Mouse (Mus musculus) thymus, adult 2 months (tissue): ENCODE results near the gene Gcdh.

Experiments used
- CTCF ChIP-seq: fragments of 200-500 bp; IDR thresholded peaks from 2 replicates; pipeline ENCODE4 v1.5.1; 2012; ENCODE audit warnings: mild to moderate bottlenecking, control low read depth, low read length, moderate library complexity, borderline replicate concordance; ENCODE audit not compliant: control insufficient read depth, poor library complexity, insufficient read depth; ENCODE audit errors: extremely low read depth
- POLR2A ChIP-seq: fragments of 200-500 bp; IDR thresholded peaks from 2 replicates; pipeline ENCODE4 v1.6.1; 2012; ENCODE audit warnings: mild to moderate bottlenecking, low read length, control low read depth, moderate library complexity; ENCODE audit not compliant: control insufficient read depth, poor library complexity, insufficient read depth; ENCODE audit errors: extremely low read depth

- TF ChIP-seq CTCF (no peak), POLR2A (no peak)
Measured at GRCm38 (mm10) chr8:84884728-84885127, 9.0 kb downstream of the Gcdh start.
